Mouse (Mus musculus) cerebellum, adult 9-11 months (tissue): ENCODE measurements around the gene Kazald1.

Experiments used
- DNase-seq: peaks from one replicate; pipeline ENCODE4 v3.0.0; 2022

The Kazald1 gene

DNA sequence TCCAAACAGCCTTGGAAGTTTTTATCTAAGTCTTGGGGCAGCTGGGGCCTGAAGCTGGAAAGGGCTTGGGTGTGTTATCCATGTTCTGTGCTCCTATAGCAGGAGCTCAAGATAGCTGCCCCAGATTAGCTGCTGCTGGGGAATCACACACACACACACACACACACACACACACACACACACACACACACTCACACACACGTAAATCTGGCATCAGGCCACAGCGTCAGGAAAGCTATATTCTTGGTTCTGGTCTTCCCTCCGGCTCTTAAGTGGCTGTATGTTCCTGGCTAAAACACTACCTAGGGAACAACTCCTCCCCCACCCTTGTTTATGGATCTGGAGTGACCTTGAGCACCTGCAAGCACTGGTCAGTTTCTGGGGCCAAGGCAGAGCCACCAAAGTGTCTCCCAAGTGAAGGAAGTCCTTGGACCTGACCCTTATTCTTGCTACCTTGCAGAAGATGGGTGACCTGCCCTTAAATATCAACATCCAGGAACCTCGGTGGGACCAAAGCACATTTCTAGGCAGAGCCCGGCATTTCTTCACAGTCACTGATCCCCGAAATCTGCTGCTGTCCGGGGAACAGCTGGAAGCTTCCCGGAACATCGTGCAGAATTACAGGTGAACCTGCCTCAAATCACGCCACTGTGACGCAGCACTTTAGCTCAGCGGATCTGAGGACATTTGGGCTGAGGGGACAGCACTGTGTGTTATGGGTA is 26.2 kb upstream of the Kazald1 start:
- DNase-seq: peak; percentile 57

DNA sequence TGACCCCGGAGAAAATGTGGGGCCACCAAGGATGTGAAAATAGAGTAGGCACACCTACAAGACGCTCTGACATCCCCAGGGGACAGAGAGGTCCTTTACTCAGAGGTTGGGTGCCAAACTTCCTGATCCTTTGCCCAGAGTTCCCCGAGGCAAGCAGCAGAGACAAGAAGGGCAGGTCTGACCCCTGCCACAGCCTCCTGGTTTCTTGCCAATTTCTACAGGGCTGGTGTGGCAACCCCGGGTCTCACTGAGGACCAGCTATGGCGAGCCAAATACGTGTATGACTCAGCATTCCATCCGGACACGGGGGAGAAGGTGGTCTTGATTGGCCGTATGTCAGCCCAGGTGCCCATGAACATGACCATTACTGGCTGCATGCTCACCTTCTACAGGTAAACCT is 25.5 kb upstream of the Kazald1 start:
- DNase-seq: peak; percentile 72

DNA sequence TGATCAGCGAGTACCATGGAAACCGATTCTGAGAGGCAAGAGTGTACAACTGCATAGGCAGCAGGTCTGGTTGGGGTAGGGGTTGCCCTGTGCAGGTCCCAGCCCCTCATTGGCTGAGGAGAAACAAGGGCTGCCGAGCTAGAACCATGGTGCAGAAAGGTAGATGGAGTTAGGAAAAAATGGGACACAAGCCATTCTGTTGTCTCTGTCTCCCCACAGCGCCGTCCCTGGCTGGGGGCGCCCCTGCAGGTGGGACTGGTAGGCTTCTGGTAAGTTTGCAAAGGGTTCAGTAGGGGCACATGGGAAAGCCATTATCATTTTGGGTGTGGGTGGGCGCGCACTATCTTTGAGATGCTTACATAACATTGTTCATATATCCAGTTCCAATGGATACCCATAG is 21.6 kb upstream of the Kazald1 start:
- no peak for DNase-seq

DNA sequence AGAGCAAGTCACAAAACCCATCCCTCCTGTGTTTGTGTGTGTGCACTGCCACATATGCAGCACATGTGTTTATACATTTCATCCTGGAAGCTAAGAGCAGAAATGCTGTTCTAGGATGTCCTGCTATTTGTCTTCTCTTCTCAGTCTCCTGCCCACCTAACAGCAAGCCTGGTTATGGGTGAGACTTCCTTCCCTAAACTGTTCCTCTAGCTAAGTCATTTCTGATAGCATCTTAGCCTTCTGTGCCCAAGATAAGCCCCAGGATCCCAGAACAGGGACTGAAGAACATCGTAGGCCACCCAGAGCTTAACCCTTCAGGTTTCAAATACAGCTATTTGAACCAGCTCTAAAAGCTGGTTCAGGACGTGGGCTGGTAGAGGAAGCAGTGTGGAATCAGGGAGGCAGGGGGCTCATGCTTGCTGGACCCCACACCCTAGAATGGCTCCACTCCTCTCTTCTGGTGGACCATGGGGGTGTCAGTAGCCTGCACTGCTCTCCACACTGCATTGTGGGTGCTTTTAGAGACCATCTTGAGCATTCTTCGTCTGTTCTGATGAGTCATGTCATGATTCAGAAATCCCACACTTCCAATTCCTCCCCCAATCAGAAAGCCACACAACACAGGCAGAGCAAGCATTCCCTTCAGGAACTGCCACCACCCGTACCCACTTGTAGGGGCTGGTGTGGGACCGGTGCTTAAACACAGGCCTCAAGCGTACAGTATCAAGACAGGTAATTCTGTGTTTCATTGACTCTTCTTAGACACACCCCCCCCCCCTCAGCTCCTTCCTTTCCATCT is 19.9 kb upstream of the Kazald1 start:
- no peak for DNase-seq

DNA sequence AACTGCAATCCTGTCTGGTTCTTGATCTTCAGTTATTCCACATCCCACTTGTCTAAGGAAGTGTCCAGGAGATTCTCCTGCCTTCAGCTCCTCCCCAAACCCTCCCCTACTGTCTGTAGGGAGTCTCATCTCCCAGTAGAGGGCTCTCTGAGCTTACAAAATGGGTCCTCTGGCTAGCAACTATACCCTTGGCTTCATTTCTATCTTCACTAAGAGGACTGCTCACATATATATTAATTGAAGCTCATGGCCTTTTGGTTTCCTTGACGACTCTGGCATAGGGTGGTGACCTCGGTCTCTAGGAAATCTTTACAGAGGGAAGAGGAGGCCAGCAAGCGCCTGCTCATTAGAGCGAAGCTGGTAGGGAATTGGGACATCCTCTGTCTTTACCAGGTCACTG is 18.7 kb upstream of the Kazald1 start:
- no peak for DNase-seq

DNA sequence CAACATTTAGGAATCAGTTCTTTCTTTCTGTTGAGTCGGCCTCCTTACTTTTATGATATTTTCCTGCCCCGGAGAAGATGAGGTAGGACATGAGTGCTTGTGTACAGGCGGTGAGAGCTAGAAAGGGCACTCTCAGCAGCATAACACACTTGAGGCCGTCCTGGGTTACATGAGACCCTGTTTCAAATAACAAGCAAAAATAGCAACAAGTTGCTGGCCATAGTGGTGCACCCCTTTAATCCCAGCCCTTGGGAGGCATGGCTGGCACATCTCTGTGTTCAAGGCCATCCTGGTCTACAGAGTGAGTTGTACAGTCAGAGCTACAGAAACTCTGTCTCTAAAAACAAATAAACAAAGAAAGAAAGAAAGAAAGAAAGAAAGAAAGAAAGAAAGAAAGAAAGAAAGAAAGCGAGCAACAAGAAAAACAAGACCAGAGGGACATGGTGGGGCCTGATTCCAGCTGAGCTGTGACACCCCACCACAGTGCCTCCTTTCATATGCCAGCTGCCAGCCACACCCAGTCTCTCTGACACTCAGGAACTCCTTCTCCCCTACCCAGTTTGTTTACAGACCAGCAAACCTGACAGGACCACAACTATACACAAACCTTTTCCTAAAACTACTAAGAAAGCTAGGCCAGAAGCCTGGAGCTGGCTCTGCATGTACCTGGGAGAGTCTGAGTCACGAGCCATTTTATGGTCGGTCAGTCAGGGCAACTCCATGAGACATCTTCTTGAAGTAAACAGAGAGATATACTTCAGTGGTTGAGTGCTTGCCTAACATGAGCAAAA is 17.9 kb upstream of the Kazald1 start:
- no peak for DNase-seq

DNA sequence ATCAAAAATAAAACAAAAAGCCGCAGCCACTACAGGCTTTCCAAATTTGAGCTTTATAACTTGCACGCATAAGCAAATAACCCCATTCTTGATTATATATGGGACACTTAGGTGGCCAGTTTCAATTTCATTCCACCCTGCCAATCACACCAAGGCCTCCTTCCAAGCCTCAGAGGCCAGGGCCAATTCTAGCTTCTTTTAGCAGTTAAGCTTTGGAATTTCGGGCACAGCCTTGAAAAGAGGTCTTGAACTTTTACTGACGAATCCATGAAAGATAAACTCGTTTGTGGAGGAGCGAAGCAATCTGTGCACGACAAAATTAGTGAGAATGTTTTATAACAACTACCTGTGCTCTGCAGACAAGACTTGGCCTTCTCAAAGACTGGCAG is 17.3 kb upstream of the Kazald1 start:
- DNase-seq: no peak

DNA sequence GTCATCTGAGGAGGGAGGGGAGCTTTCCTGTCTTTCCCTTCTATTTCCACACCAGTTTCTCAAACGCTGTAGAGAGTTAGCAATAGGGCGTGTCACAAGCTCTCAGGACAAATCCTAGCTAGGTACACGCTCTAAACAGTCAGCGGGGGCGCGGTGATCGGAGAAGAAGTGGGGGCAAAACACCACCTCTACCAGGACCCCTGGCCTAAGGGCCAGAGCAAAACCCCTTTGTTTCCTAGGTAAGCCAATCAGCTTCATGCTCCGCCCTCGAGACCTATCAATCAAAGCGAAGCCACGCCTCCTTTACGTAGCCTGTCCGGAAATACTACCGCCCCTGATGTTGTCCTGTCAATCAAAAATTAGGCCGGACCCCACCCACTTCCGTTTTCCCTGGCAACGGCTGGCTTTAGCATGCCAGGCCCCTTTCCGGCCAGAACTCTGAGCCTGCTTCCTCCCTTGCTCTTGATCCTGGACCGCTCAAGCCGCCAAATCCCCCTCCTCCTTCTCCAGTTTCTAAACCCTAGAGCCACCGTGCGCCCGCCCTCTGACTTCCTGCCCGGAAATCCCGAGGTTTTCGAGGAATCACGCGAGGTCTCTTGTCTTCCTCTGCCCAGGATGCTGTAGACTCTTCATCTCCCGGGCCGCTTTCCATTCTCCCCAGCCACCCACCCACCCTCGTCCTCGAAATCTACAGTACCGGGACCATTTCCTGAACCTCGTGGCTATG is 16.8 kb upstream of the Kazald1 start:
- DNase-seq: peak; percentile 95

DNA sequence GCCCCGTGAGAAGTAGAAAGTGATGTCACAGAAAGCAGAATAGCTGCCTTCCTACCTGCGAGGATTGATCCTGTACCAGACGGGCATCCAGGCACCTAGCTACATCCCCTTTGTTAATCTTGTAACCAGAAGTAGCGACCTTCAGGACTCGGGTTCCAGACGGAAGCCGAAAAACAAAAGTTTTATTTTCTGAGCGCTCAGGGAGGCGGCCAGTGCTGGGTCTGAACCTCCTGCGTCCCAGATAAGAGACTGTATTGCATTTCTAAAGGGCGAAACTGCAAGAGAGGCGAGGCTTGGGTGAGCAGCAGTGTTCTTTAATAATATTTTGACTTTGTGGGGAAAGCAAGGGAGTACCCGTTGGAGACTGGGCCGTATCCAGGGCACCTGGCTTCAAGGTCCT is 16.2 kb upstream of the Kazald1 start:
- DNase-seq: no peak

DNA sequence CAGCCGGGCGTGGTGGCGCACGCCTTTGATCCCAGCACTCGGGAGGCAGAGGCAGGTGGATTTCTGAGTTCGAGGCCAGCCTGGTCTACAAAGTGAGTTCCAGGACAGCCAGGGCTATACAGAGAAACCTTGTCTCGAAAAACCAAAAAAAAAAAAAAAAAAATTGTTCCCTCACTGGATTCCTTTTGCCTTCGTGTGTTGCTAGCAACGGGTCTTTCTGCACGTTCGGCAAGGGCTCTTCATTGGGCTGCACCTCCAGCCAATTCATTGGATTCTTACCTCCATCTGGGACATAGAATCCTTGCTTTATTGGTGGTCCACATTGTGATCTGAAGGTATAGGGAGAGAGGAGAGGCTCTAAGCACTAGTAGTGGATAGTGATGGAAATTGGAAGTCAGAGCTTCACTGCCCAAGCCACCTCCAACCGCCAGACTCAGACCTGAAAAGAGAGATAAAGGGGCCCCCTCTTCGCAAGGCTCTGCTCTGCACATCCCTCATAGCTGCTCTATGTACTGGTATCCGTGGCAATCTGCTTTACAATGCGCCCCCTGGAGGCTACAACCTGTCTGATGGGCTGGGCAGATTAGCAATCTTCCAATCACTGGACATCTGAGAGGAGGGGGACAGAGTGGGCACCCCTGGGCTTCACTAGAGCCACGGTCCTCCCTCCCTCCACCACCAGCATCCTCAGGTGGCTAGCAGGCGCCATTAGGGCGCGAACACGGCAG is 11.3 kb upstream of the Kazald1 start:
- DNase-seq: peak; percentile 50

DNA sequence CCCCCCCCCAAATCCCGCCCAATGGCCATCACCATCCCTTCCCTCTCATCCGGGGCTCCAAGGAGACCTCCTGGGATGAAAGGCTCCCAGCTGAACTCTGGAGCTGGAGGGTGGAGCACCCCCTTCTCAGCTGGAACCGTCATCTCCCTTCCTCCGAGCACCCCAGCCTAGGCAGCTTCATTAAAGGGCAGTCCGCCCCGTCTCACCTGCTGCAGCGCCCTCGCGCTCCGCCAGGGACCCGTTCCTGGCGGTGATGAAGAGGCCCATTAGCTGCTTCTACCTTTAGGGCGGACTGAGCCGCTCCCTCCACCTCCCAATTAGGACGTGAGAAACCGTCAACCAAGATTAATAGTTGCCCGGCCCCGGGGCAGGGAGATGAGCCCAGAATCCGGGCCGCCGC is 9.8 kb upstream of the Kazald1 start:
- DNase-seq: no peak

DNA sequence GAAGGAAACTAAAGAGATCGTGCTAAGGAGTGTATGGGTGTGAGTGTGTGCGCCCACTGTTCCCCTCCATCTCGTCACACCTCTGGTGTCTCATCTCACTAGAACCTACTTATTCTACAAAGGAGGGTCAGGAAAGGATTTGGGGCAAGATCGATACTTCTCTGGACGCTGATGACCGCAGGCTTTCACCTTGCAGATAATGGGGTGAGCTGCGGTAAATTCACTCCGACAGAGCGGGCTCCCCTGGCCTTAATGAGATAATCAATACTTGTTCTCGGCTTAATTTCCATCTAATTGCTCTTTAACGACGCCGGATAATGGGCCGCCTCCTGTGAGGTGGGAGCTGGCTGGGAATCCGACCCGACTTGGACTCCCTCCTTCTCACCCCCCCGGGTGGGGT is 7.9 kb upstream of the Kazald1 start:
- DNase-seq: no peak

DNA sequence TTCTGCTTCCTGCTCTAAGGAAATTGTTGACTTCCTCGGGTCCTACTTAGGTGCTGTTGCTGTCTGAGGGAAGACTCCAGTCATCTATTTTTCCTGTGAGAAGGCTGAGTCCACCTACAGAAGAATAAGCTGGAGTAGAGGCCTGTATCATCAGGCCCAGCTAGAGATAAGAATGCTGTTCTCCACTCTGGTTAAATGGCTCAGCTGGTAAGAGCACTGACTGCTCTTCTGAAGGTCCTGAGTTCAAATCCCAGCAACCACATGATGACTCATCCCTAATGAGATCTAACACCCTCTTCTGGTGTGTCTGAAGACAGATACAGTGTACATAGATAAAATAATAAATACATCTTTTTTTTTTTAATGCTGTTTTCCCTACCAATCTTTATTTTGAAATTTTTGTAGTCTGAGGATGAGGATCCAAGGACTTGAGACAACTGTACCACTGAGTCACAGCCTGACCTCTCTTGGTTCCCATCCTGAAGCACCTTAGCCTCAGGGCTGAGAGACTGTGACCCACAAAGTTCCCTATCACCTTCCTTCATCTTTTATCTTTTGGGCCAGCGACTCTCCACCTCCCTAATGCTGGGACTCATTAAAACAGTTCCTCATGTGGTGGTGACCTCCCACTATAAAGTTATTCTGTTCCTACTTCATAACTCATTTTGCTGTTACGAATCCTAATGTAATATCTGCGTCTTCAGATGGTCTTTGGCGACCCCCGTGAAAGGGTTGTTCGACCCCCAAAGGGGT is 7.1 kb upstream of the Kazald1 start:
- no peak for DNase-seq

DNA sequence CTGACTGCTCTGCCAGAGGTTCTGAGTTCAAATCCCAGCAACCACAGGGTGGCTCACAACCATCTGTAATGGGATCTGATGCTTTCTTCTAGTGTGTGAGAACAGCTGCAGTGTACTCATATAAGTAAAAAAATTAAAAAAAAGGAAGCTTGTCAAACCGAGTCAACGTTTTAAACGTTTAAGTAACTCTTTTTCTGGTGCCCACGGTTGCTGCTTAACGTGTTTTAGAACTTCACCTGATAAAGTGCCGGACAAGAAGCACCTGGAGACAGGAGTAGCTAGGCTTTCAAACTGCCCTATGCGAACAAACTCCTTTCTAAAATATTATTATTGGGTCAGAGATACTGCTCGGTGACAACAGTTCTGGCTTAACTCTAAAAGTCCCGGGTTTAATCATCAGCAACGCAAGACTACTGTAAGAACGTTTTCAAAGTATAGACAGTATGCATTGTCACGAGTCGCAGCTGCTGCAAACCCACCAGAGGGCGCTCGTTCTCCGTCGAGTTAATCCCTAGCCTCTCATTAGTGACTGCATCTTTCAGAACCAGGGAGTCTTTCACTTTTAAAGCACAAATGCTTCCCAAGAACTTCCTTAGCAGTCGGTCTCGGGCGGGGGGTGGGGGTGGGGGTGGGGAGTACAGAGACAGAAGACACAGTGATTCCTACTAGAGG is 1.0 kb upstream of the Kazald1 start:
- peak; percentile 79 for DNase-seq

DNA sequence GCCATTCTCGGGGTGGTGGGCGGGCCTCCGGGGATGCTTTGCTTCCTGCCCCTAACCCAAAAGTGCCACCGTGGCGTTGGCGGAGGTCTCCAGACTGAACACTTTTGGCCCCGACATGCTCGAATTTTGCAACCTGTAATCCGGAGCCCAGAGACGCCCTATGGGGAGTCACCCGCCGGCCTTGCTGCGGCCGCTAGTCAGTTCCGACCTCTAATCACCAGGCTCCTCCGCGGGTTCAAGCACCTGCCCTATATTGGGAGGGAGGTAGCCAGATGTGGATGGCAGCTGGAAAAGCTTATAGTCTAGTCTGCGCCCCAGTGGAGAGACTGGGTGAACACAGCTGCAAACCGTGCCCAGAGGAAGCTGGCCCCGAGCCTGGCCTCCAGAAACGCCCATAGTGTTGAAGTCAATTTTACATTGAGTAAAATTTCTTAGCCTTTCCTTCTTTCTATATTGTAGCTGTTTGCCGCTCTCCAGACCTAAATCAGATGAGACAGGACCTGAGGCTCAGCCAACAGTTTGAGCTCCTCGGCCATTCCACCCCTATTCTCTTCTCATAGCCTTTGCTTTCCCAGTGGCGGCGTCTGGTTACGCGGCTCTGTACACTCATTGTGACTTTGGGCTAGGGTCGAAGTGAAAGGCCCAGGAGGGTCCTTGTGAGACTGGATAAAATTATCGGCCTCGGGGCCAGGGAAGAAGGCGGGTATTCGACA is 438 bp downstream of the Kazald1 start:
- peak; percentile 67 for DNase-seq

DNA sequence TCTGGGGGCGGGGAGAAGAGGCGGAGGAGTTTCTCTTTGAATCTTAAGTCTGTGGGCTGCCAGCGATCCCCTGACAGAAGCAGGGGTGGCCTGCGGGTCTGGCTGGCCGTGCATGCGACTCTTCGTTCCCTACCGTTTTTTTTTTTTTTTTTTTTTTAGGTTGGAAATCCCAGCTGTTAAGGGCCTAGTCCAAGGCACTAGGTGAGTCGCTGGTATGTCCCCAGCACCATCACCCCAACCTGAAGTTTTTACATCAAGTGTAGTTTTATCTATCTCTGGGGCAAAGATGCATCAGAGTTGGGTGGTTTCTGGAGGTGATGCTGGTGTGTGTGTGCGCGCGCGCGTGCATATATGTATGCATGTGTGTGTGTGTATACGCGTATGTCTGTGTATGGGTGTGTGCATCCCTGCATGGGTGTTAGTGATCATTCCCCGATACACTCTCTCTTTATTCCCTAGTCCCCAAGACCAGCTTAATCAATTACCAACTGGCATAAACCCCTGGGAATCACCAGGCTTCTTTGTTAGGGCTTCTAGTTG is 1.1 kb downstream of the Kazald1 start:
- no peak for DNase-seq

DNA sequence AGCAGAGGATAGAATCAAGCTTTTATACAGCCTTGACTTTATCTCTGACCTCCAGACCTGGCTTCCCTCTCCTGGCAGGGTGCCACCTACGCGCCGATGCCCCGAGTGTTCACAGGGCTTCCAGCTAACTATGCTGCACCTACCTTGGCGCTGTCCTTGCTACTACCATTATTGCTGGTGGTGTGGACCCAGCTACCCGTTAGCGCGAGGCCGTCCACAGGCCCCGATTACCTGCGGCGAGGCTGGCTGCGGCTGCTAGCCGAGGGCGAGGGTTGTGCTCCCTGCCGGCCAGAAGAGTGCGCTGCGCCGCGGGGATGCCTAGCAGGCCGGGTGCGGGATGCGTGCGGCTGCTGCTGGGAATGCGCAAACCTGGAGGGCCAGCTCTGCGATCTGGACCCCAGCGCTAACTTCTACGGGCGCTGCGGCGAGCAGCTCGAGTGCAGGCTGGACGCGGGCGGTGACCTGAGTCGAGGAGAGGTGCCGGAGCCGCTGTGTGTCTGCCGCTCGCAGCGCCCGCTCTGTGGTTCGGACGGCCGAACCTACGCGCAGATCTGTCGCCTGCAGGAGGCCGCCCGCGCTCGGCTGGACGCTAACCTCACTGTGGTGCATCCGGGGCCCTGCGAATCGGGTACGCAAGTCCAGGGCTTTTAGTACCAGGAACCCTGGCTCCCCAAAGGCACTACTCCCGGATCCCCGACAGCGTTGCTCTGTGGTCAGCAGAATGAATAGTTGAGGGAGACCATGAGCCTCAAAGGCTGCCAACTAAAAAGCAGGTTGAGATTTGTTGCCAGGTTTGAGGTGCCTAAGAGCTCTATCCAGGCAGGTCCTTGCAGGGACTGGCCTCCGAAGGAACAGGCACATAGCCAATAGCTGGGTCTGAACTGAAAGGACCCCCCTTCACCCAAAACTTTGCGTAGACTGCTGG is 1.8 kb downstream of the Kazald1 start:
- DNase-seq: peak; percentile 82

DNA sequence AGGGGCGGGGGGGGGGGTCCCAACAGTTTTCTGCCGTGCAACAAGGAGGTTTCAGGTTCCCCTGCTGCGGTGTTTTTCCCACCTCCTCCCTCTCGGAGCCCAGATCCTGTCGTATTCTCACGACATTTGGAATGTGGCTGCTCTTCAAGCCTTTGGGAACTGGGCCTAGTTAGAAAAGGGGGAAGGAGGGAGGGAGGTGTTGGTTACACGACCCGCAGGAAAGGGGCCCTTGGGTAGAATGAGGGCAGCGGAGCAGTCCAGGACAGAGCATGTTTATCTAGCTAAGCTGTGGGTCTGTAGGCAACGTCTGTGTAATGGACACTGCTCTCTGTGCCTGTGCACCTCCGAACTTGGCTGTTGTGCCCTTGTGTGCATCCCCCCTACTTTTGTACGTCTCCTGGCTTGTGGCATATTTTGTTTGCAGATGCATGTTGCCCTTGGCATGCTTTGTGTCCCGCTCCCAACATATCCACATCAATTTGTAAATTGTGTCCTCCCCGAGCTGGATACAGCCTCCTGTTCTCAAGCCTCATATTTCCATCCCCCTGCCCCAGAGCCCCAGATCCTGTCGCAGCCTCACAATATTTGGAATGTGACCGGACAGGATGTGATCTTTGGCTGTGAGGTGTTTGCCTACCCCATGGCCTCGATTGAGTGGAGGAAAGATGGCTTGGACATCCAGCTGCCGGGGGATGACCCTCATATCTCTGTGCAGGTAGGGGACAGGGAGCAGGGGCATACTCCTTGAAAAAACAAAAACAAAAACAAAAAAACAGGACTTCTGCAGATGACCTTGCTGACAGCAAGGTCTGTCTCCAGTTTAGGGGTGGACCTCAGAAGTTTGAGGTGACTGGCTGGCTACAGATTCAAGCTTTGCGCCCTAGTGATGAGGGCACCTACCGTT is 3.0 kb downstream of the Kazald1 start:
- peak; percentile 57 for DNase-seq
